Mouse (Mus musculus) heart, embryonic 14.5 days (tissue): ENCODE results near the gene Ccdc148. TPM values are rescaled to one million over a fixed set of nuclear protein-coding genes. Genes with fewer than 3 reads are reported as not detected.
A peak's percentile ranks its signal among the peaks of the same experiment; 100 is the strongest.

Source experiments
- ATAC-seq: fragments of 200-750 bp; cut with Nextera tagmentation; 2 replicates; pipeline ENCODE4 v1.8.0; 2017; ENCODE audit warnings: low read depth, moderate TSS enrichment; ENCODE audit not compliant: insufficient number of reproducible peaks, insufficient read depth, low FRiP score
- H3K27ac ChIP-seq, 2 experiments: fragments of 200-500 bp in 1 of 2; fragments of 300-500 bp in 1 of 2; sonication (generic) in 1 of 2; replicated peaks in 1 of 2; 2 replicates each; pipeline ENCODE4 v1.5.1; 2012 to 2014; ENCODE audit warnings: low read depth in 2 of 2, low read length in 2 of 2, control low read depth in 1 of 2, mild to moderate bottlenecking in 1 of 2, mixed read lengths in 1 of 2; ENCODE audit not compliant: control insufficient read depth in 1 of 2, insufficient read depth in 1 of 2
- H3K27me3 ChIP-seq: fragments of 300-500 bp; sonication (generic); 2 replicates; pipeline ENCODE4 v1.6.1; 2014; ENCODE audit warnings: mild to moderate bottlenecking, low read length, control low read depth; ENCODE audit not compliant: control insufficient read depth, insufficient read depth
- H3K36me3 ChIP-seq: fragments of 300-500 bp; sonication (generic); 2 replicates; pipeline ENCODE4 v1.6.1; 2014; ENCODE audit warnings: mild to moderate bottlenecking, control low read depth, low read length, mixed read lengths; ENCODE audit not compliant: control insufficient read depth, insufficient read depth
- H3K4me1 ChIP-seq, 2 experiments: fragments of 200-500 bp in 1 of 2; fragments of 300-500 bp in 1 of 2; sonication (generic) in 1 of 2; 2 replicates each; pipeline ENCODE4 v1.6.1; 2012 to 2014; ENCODE audit warnings: low read length in 2 of 2, control low read depth in 1 of 2, mixed read lengths in 1 of 2; ENCODE audit not compliant: control insufficient read depth in 2 of 2, insufficient read depth in 2 of 2
- H3K4me2 ChIP-seq: fragments of 300-500 bp; sonication (generic); 2 replicates; pipeline ENCODE4 v1.6.1; 2014; ENCODE audit warnings: mild to moderate bottlenecking, low read length
- H3K4me3 ChIP-seq, 2 experiments: fragments of 200-500 bp in 1 of 2; fragments of 300-500 bp in 1 of 2; sonication (generic) in 1 of 2; 2 replicates each; pipeline ENCODE4 v1.5.1; 2012 to 2014; ENCODE audit warnings: low read length in 2 of 2, mild to moderate bottlenecking in 2 of 2, control low read depth in 1 of 2, low read depth in 1 of 2, moderate library complexity in 1 of 2; ENCODE audit not compliant: control insufficient read depth in 1 of 2, insufficient read depth in 1 of 2
- H3K9ac ChIP-seq: fragments of 300-500 bp; sonication (generic); 2 replicates; pipeline ENCODE4 v1.6.1; 2014; ENCODE audit warnings: mild to moderate bottlenecking, low read length
- H3K9me3 ChIP-seq: fragments of 300-500 bp; sonication (generic); 2 replicates; pipeline ENCODE4 v1.6.1; 2016; ENCODE audit warnings: low read length, control low read depth; ENCODE audit not compliant: control insufficient read depth
- WGBS: fragments of 180-500 bp; shearing (Covaris S2); extraction: QIAGEN DNeasy Blood & Tissue Kit; methylation state at CpG from one replicate; pipeline ENCODE4 v1.1.7; 2014; 5-methylcytosine and 5-hydroxymethylcytosine counted together
- polyA plus RNA-seq: library from polyadenylated mRNA; unstranded; fragments of >200 nt; fragmentation: Nextera tagmentation; extraction: Ambion mirVana; gene quantifications from 2 replicates; pipeline ENCODE4 v1.2.1, GENCODE M21; 2014

Gene Ccdc148
- polyA plus RNA-seq, 1 experiment from 2014 or later, result 1.1 TPM

- 82% methylated on average over 4 of the region's 4 CpGs for WGBS
- Histone ChIP-seq H3K27ac (no peak overlapping the region), H3K4me2 (no peak overlapping the region), H3K36me3 (no peaks in the 10 kb centered on the region), H3K4me3 (no peak overlapping the region), H3K9me3 (no peaks in the 10 kb centered on the region), H3K4me1 (peaks cover 6 to 41% of the 10 kb centered on the region in 2 experiments), H3K27me3 (no peaks in the 10 kb centered on the region), H3K9ac (no peak overlapping the region)
- ATAC-seq, result no peak
These were observed 6.5 kb upstream of the Ccdc148 start for GRCm38 (mm10) chr2:59166976-59167375.

- ATAC-seq, result no peak
- H3K27ac ChIP-seq, result peak overlapping the region; percentile 80 to 96
These were observed 1.8 kb upstream of the Ccdc148 start for GRCm38 (mm10) chr2:59162285-59162600.

GRCm38 (mm10) chr2:59161441-59162284 is 1.2 kb upstream of the Ccdc148 start:
- H3K4me1 ChIP-seq, result peaks cover 2 to 18% of the 10 kb centered on the region in 2 experiments; a peak in 3 of 4 replicates
- no peaks in the 10 kb centered on the region for H3K9me3 ChIP-seq
- peak overlapping the region; percentile 80 to 96 for H3K27ac ChIP-seq
- H3K27me3 ChIP-seq, result no peaks in the 10 kb centered on the region
- peak overlapping the region; percentile 94 for H3K9ac ChIP-seq
- peak overlapping the region; percentile 91 to 98 for H3K4me3 ChIP-seq
- H3K4me2 ChIP-seq, result peak overlapping the region; percentile 66
- WGBS, result under 1% methylated on average over 63 of the region's 74 CpGs
- peak; percentile 62 for ATAC-seq
- no peaks in the 10 kb centered on the region for H3K36me3 ChIP-seq

More at GRCm38 (mm10) chr2:59162285-59162600, 1.8 kb upstream of the Ccdc148 start:
- Histone ChIP-seq H3K4me1 (peaks cover 2 to 18% of the 10 kb centered on the region in 2 experiments; a peak in 3 of 4 replicates), H3K4me3 (peak overlapping the region; percentile 91 to 98; a peak in 3 of 4 replicates), H3K36me3 (no peaks in the 10 kb centered on the region), H3K9ac (peak overlapping the region; percentile 94), H3K9me3 (no peaks in the 10 kb centered on the region), H3K27me3 (no peaks in the 10 kb centered on the region), H3K4me2 (peak overlapping the region; percentile 66)
- WGBS, result 20% methylated on average over 8 of the region's 8 CpGs

- peak; percentile 55 for ATAC-seq
- Histone ChIP-seq H3K27me3 (no peaks in the 10 kb centered on the region), H3K4me1 (peaks cover 2 to 18% of the 10 kb centered on the region in 2 experiments; a peak in 3 of 4 replicates), H3K36me3 (no peaks in the 10 kb centered on the region), H3K27ac (peak overlapping the region; percentile 80 to 96), H3K9me3 (no peaks in the 10 kb centered on the region), H3K9ac (peak overlapping the region; percentile 94), H3K4me3 (peak overlapping the region; percentile 91 to 98), H3K4me2 (peak overlapping the region; percentile 66)
- WGBS, result 1% methylated on average over 34 of the region's 58 CpGs
These were observed 548 bp upstream of the Ccdc148 start for GRCm38 (mm10) chr2:59161021-59161440.

- Histone ChIP-seq H3K9me3 (no peaks in the 10 kb centered on the region), H3K4me1 (peaks cover 2 to 18% of the 10 kb centered on the region in 2 experiments; a peak in 3 of 4 replicates), H3K27me3 (no peaks in the 10 kb centered on the region), H3K9ac (peak overlapping the region; percentile 94; the same call in 1 of the 2 replicates), H3K4me3 (peak overlapping the region; percentile 67 to 98), H3K36me3 (no peaks in the 10 kb centered on the region), H3K4me2 (peak overlapping the region; percentile 66), H3K27ac (no peak overlapping the region)
- no peak for ATAC-seq
- WGBS, result 1% methylated on average over 16 of the region's 16 CpGs
These were observed 400 bp downstream of the Ccdc148 start for GRCm38 (mm10) chr2:59159961-59160604.

- no peak overlapping the region for H3K9ac ChIP-seq
- no peak overlapping the region for H3K27ac ChIP-seq
- ATAC-seq, result no peak
- 33% methylated on average over 2 of the region's 2 CpGs for WGBS
- peaks cover 0 to 8% of the 10 kb centered on the region in 2 experiments; a peak in 3 of 4 replicates for H3K4me1 ChIP-seq
- H3K4me3 ChIP-seq, result no peak overlapping the region
- H3K4me2 ChIP-seq, result no peak overlapping the region
- no peaks in the 10 kb centered on the region for H3K36me3 ChIP-seq
- no peaks in the 10 kb centered on the region for H3K27me3 ChIP-seq
- H3K9me3 ChIP-seq, result no peaks in the 10 kb centered on the region
These were observed 2.4 kb downstream of the Ccdc148 start for GRCm38 (mm10) chr2:59158117-59158516.

GRCm38 (mm10) chr2:59155428-59155827 is 5.1 kb downstream of the Ccdc148 start:
- ATAC-seq, result no peak
- Histone ChIP-seq H3K4me1 (peaks cover 0 to 5% of the 10 kb centered on the region in 2 experiments; a peak in 1 of 4 replicates), H3K9ac (no peak overlapping the region), H3K36me3 (no peaks in the 10 kb centered on the region), H3K9me3 (no peaks in the 10 kb centered on the region), H3K4me3 (no peak overlapping the region), H3K4me2 (no peak overlapping the region), H3K27me3 (no peaks in the 10 kb centered on the region), H3K27ac (no peak overlapping the region)
